In genomic region chr11:104310226-104310887, GRCm38 (mm10) we compare ENCODE assay signal across 8 mouse cellular contexts.
DNase-seq lines count a peak whose midpoint lies in the region; ATAC-seq and TF ChIP-seq lines count a peak whose summit lies in the region.

No protein-coding gene starts in this region.

- 13% methylated on average over 23 of the region's 23 CpGs for WGBS in heart, embryonic 12.5 days
- WGBS in embryonic facial prominence, embryonic 15.5 days = 12% methylated on average over 23 of the region's 23 CpGs
- WGBS in liver, embryonic 14.5 days (ENCODE audit: insufficient replicate concordance) = 13% methylated on average over 23 of the region's 23 CpGs
- 19% methylated on average over 23 of the region's 23 CpGs for WGBS in midbrain, embryonic 11.5 days

- dilution Hi-C loops in CH12.LX (cut with MboI; ENCODE audit: extremely low pct_ligation_motif_present, extremely low pct_unique_long_range_greater_than_20kb, low sequenced_read_pairs) = no loop called here

- peak overlapping the region; percentile 29 for H3K4me3 ChIP-seq in heart, embryonic 12.5 days
- no peak overlapping the region for H3K4me3 ChIP-seq in CH12.LX (replicated peaks in 1 of 3; ENCODE audit: low read depth in 2 of 3, low read length in 2 of 3, poor library complexity in 1 of 3)
- H3K4me3 ChIP-seq in embryonic facial prominence, embryonic 15.5 days (replicated peaks) = peak overlapping the region; percentile 22
- peak overlapping the region; percentile 53 to 66 for H3K4me3 ChIP-seq in liver, embryonic 14.5 days (ENCODE audit: insufficient read depth in 1 of 2, low read depth in 2 of 2, low read length in 2 of 2)
- no peak overlapping the region for H3K4me3 ChIP-seq in midbrain, embryonic 11.5 days (ENCODE audit: low read depth, low read length)

- H3K9ac ChIP-seq in heart, embryonic 12.5 days = peak overlapping the region; percentile 19; the same call in 1 of the 2 replicates
- H3K9ac ChIP-seq in CH12.LX (ENCODE audit: insufficient read depth, low read depth) = no peak overlapping the region
- no peak overlapping the region for H3K9ac ChIP-seq in embryonic facial prominence, embryonic 15.5 days
- H3K9ac ChIP-seq in liver, embryonic 14.5 days (replicated peaks) = peak overlapping the region; percentile 46
- H3K9ac ChIP-seq in midbrain, embryonic 11.5 days (ENCODE audit: low read length) = no peak overlapping the region

- in situ Hi-C loops in CH12.LX (cut with MboI; ENCODE audit: low pct_ligation_motif_present, low pct_unique_long_range_greater_than_20kb, low sequenced_read_pairs) = no loop called here

- peak overlapping the region; percentile 54 for H3K4me2 ChIP-seq in heart, embryonic 12.5 days
- peak overlapping the region; percentile 27; the same call in 1 of the 2 replicates for H3K4me2 ChIP-seq in CH12.LX (ENCODE audit: insufficient read depth, low read depth, poor library complexity, severe bottlenecking)
- H3K4me2 ChIP-seq in embryonic facial prominence, embryonic 15.5 days (replicated peaks) = peak overlapping the region; percentile 40
- peak overlapping the region; percentile 74 for H3K4me2 ChIP-seq in liver, embryonic 14.5 days (ENCODE audit: low read depth)
- no peak overlapping the region for H3K4me2 ChIP-seq in midbrain, embryonic 11.5 days

- no peak for DNase-seq in heart, adult 11 months
- DNase-seq in CH12.LX (ENCODE audit: extremely low read depth) = no peak
- DNase-seq in liver, embryonic 14.5 days (ENCODE audit: low read depth in 3 of 3, low spot score in 3 of 3) = peak in 2 of 3 experiments; percentile 50 to 57
- DNase-seq in cerebellum, adult 18-20 months = no peak
- no peak for DNase-seq in midbrain, embryonic 11.5 days (ENCODE audit: low spot score, missing footprints)
- DNase-seq in layer of hippocampus, postnatal 36 days = no peak

- peak; percentile 85 for ATAC-seq in heart, embryonic 12.5 days (ENCODE audit: insufficient number of reproducible peaks, low FRiP score)
- ATAC-seq in embryonic facial prominence, embryonic 15.5 days (ENCODE audit: insufficient number of reproducible peaks, low FRiP score, low TSS enrichment, low read depth) = no peak
- ATAC-seq in liver, embryonic 14.5 days (ENCODE audit: insufficient read depth) = peak; percentile 84
- ATAC-seq in midbrain, embryonic 11.5 days (ENCODE audit: low FRiP score) = no peak

- H3K9me3 ChIP-seq in heart, embryonic 12.5 days (replicated peaks) = no peaks in the 10 kb centered on the region
- no peaks in the 10 kb centered on the region for H3K9me3 ChIP-seq in CH12.LX (replicated peaks; ENCODE audit: low read length)
- H3K9me3 ChIP-seq in embryonic facial prominence, embryonic 15.5 days (replicated peaks) = no peaks in the 10 kb centered on the region
- no peaks in the 10 kb centered on the region for H3K9me3 ChIP-seq in liver, embryonic 14.5 days (ENCODE audit: control insufficient read depth, low read length)
- no peaks in the 10 kb centered on the region for H3K9me3 ChIP-seq in midbrain, embryonic 11.5 days (ENCODE audit: control insufficient read depth, low read length)

- TF ChIP-seq EP300 in CH12.LX (IDR thresholded peaks at IDR 0.05; ENCODE audit: low read length) = no peak
- TF ChIP-seq EP300 in liver, embryonic 14.5 days (IDR thresholded peaks at IDR 0.05; ENCODE audit: low read depth) = no peak

- no peaks in the 10 kb centered on the region for H3K36me3 ChIP-seq in heart, embryonic 12.5 days
- no peaks in the 10 kb centered on the region for H3K36me3 ChIP-seq in CH12.LX (replicated peaks in 1 of 2; ENCODE audit: control insufficient read depth in 1 of 2, insufficient read depth in 1 of 2, low read length in 1 of 2)
- no peaks in the 10 kb centered on the region for H3K36me3 ChIP-seq in embryonic facial prominence, embryonic 15.5 days
- H3K36me3 ChIP-seq in liver, embryonic 14.5 days (replicated peaks; ENCODE audit: control insufficient read depth, insufficient read depth, low read depth) = no peaks in the 10 kb centered on the region
- no peaks in the 10 kb centered on the region for H3K36me3 ChIP-seq in midbrain, embryonic 11.5 days (ENCODE audit: control insufficient read depth, insufficient read depth, low read length)

- TF ChIP-seq POLR2A in CH12.LX (IDR thresholded peaks at IDR 0.05; ENCODE audit: low read depth, low read length) = no peak

- 0 out of 2 replicates have a peak, but pooled peaks cover 3% of the 10 kb centered on the region for H3K4me1 ChIP-seq in heart, embryonic 12.5 days (replicated peaks)
- peaks cover 0 to 12% of the 10 kb centered on the region in 2 experiments; a peak in 2 of 4 replicates for H3K4me1 ChIP-seq in CH12.LX (ENCODE audit: control insufficient read depth in 1 of 2, insufficient read depth in 2 of 2)
- H3K4me1 ChIP-seq in embryonic facial prominence, embryonic 15.5 days = peaks cover 11% of the 10 kb centered on the region; the same call in 1 of the 2 replicates
- H3K4me1 ChIP-seq in liver, embryonic 14.5 days (replicated peaks; ENCODE audit: control insufficient read depth in 2 of 2, insufficient read depth in 2 of 2, low read length in 1 of 2) = peaks cover 6 to 17% of the 10 kb centered on the region in 2 experiments; a peak in 3 of 4 replicates
- no peaks in the 10 kb centered on the region for H3K4me1 ChIP-seq in midbrain, embryonic 11.5 days (ENCODE audit: control insufficient read depth, insufficient read depth, low read length)

- TF ChIP-seq CTCF in CH12.LX (conservative IDR thresholded peaks at IDR 0.05 in 1 of 2, IDR thresholded peaks at IDR 0.05 in 1 of 2; ENCODE audit: low read depth in 2 of 2, low read length in 2 of 2) = no peak
- TF ChIP-seq CTCF in liver, embryonic 14.5 days (IDR thresholded peaks at IDR 0.05; ENCODE audit: low read depth) = no peak

- no peak overlapping the region for H3K27ac ChIP-seq in heart, embryonic 12.5 days (ENCODE audit: poor library complexity, severe bottlenecking)
- no peak overlapping the region for H3K27ac ChIP-seq in CH12.LX (ENCODE audit: insufficient read depth, low read depth)
- no peak overlapping the region for H3K27ac ChIP-seq in embryonic facial prominence, embryonic 15.5 days (replicated peaks)
- no peak overlapping the region for H3K27ac ChIP-seq in liver, embryonic 14.5 days
- H3K27ac ChIP-seq in midbrain, embryonic 11.5 days (ENCODE audit: low read depth, low read length) = no peak overlapping the region

- H3K79me2 ChIP-seq in CH12.LX (replicated peaks; ENCODE audit: control insufficient read depth, extremely low read depth, insufficient read depth, poor library complexity, severe bottlenecking) = no peaks in the 10 kb centered on the region

- peaks cover 42% of the 10 kb centered on the region for H3K27me3 ChIP-seq in heart, embryonic 12.5 days (replicated peaks)
- H3K27me3 ChIP-seq in CH12.LX (replicated peaks) = no peaks in the 10 kb centered on the region
- 0 out of 2 replicates have a peak, but pooled peaks cover 6% of the 10 kb centered on the region for H3K27me3 ChIP-seq in embryonic facial prominence, embryonic 15.5 days
- no peaks in the 10 kb centered on the region for H3K27me3 ChIP-seq in liver, embryonic 14.5 days (ENCODE audit: control insufficient read depth, insufficient read depth, low read length)
- H3K27me3 ChIP-seq in midbrain, embryonic 11.5 days (ENCODE audit: control insufficient read depth, insufficient read depth, low read length) = no peaks in the 10 kb centered on the region

- TF ChIP-seq RAD21 in CH12.LX (IDR thresholded peaks at IDR 0.05; ENCODE audit: low read depth, low read length) = no peak

TF ChIP-seq in CH12.LX, 34 proteins besides CTCF, POLR2A, EP300 and RAD21:
- TF ChIP-seq KAT2A (IDR thresholded peaks at IDR 0.05; ENCODE audit: insufficient replicate concordance, low read length) (no peak), PAX5 (IDR thresholded peaks at IDR 0.05; ENCODE audit: low read length) (no peak), NRF1 (IDR thresholded peaks at IDR 0.05; ENCODE audit: low read depth, low read length) (no peak), ETS1 (conservative IDR thresholded peaks at IDR 0.05; ENCODE audit: low read depth, low read length) (no peak), MAFK (IDR thresholded peaks at IDR 0.05; ENCODE audit: insufficient replicate concordance, low read length) (no peak), E2F4 (IDR thresholded peaks at IDR 0.05; ENCODE audit: insufficient replicate concordance, low read depth, low read length) (no peak), HCFC1 (IDR thresholded peaks at IDR 0.05; ENCODE audit: low read depth, low read length) (no peak), MYC (IDR thresholded peaks at IDR 0.05; ENCODE audit: low read depth, low read length) (no peak), CHD2 (IDR thresholded peaks at IDR 0.05; ENCODE audit: low read length) (no peak), ELF1 (IDR thresholded peaks at IDR 0.05; ENCODE audit: low read depth, low read length) (no peak), IRF4 (IDR thresholded peaks at IDR 0.05; ENCODE audit: low read depth, low read length) (no peak), NELFE (IDR thresholded peaks at IDR 0.05; ENCODE audit: low read depth, low read length) (no peak), ZNF384 (IDR thresholded peaks at IDR 0.05; ENCODE audit: low read depth, low read length) (no peak)
TF ChIP-seq in CH12.LX: peak in this region for 0.

Comparison
In these comparisons a context has a peak if more than half of its experiments do, and no peak if none do; other contexts are left out.
1. ATAC-seq: peak in heart, embryonic 12.5 days (single experiment) and liver, embryonic 14.5 days (single experiment); none in embryonic facial prominence, embryonic 15.5 days (single experiment) and midbrain, embryonic 11.5 days (single experiment).
2. H3K4me3 ChIP-seq: peak in heart, embryonic 12.5 days (single experiment), embryonic facial prominence, embryonic 15.5 days (single experiment) and liver, embryonic 14.5 days (2 of 2); none in CH12.LX (0 of 3) and midbrain, embryonic 11.5 days (single experiment).
3. H3K9ac ChIP-seq: peak in heart, embryonic 12.5 days (single experiment) and liver, embryonic 14.5 days (single experiment); none in CH12.LX (single experiment), embryonic facial prominence, embryonic 15.5 days (single experiment) and midbrain, embryonic 11.5 days (single experiment).
4. DNase-seq: peak in liver, embryonic 14.5 days (2 of 3); none in heart, adult 11 months (single experiment), CH12.LX (single experiment), cerebellum, adult 18-20 months (0 of 2), midbrain, embryonic 11.5 days (single experiment) and layer of hippocampus, postnatal 36 days (0 of 2).